Mouse (Mus musculus): Measurements from ENCODE around the gene Gm904.
"Not testable (repeated sequence)": the region's sequence is repeated elsewhere in the genome, so short reads cannot be mapped to it uniquely, and the experiment has no call there.

Gm904 gene

DNA sequence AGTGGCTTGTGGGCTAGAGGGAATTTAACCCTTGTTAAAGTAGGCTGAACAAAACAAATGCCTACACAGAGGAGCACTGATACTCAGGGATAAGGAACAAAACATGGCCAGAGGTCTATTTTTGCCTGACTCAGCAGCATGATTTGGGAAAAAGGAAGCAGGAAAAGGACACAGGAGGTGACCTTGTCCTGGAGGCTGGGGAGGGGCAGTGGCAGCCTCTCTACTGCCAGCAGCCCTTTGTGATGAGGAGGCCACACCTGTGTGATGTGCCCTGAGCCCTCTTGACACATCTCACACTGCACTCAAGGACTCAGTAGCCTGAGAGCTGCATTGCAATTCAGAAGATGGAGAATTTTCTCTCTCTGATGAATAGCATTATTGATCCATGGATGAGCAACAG, at the start of gene Gm904:
Gm904 (plus strand) TSS at position 301 of the 400 bp plus-strand sequence.
- not testable (repeated sequence) for DNase-seq (ENCODE audit: low read depth, low spot score)

DNA sequence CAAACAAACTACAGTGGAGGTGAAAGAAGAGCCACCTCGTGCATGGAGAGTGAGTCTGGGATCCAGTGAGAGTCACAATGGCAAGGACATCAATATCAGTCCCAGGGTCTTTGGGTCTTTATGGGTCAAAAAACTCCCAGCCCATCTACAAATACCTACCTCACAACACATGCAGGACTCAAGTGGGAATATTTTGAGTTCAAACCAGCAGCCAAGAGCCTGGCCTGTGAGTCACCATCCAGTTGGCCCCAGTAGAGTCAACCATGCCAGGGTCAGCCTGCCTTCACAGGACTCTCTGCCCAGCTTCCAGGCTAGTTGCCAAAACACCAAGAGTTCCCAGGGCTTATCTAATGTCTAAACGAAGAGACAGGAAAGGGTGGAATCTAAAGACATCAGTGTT, 5.7 kb downstream of the Gm904 start:
- not testable (repeated sequence) for DNase-seq (ENCODE audit: low read depth, low spot score)
